Mouse (Mus musculus): ENCODE data around the gene Ppp1r9b. TPM values are rescaled to one million over a fixed set of nuclear protein-coding genes. Genes with fewer than 3 reads are reported as not detected.

Gene Ppp1r9b
- 42.2 TPM for polyA plus RNA-seq (2014; fragmentation: Illumina TruSeq; extraction: RNeasy Lipid Tissue Mini Kit (QIAGEN cat#74804); ENCODE audit: insufficient read depth, low read depth, low replicate concordance)

GRCm38 (mm10) chr11:94990749-94991577 lies at the start of gene Ppp1r9b:
TSS of gene Ppp1r9b (plus strand) at chr11:94991035.

GRCm38 (mm10) chr11:94967419-94967818 lies 23.4 kb upstream of the Ppp1r9b start, which contains the start of gene Hils1:
TSS of gene Hils1 (plus strand) at chr11:94967593.

GRCm38 (mm10) chr11:94976199-94976598 lies 14.6 kb upstream of the Ppp1r9b start, which contains the start of gene Sgca:
TSS of gene Sgca (minus strand) at chr11:94976327.

GRCm38 (mm10) chr11:95009629-95010014 lies 18.8 kb downstream of the Ppp1r9b start, which contains the start of gene Samd14:
TSS of gene Samd14 (plus strand) at chr11:95009879.

GRCm38 (mm10) chr11:95041139-95041609 lies 50.3 kb downstream of the Ppp1r9b start, which contains the start of gene Pdk2:
TSS of gene Pdk2 (minus strand) at chr11:95041354.

Other genes with a start within 250 kb of the Ppp1r9b start
- gene Cdc34b, start 249.3 kb upstream of the Ppp1r9b start, polyA plus RNA-seq (2014; fragmentation: Illumina TruSeq; extraction: RNeasy Lipid Tissue Mini Kit (QIAGEN cat#74804); ENCODE audit: insufficient read depth, low read depth, low replicate concordance), result not detected
- gene Tmem92, start 208.3 kb upstream of the Ppp1r9b start, polyA plus RNA-seq (2014; fragmentation: Illumina TruSeq; extraction: RNeasy Lipid Tissue Mini Kit (QIAGEN cat#74804); ENCODE audit: insufficient read depth, low read depth, low replicate concordance), result not detected
- gene Col1a1, start 54.8 kb upstream of the Ppp1r9b start, polyA plus RNA-seq (2014; fragmentation: Illumina TruSeq; extraction: RNeasy Lipid Tissue Mini Kit (QIAGEN cat#74804); ENCODE audit: insufficient read depth, low read depth, low replicate concordance), result 42.1 TPM
- gene Hils1, start 23.4 kb upstream of the Ppp1r9b start, polyA plus RNA-seq (2014; fragmentation: Illumina TruSeq; extraction: RNeasy Lipid Tissue Mini Kit (QIAGEN cat#74804); ENCODE audit: insufficient read depth, low read depth, low replicate concordance), result not detected
- gene Sgca, start 14.7 kb upstream of the Ppp1r9b start, polyA plus RNA-seq (2014; fragmentation: Illumina TruSeq; extraction: RNeasy Lipid Tissue Mini Kit (QIAGEN cat#74804); ENCODE audit: insufficient read depth, low read depth, low replicate concordance), result 3.8 TPM
- gene Samd14, start 18.8 kb downstream of the Ppp1r9b start, polyA plus RNA-seq (2014; fragmentation: Illumina TruSeq; extraction: RNeasy Lipid Tissue Mini Kit (QIAGEN cat#74804); ENCODE audit: insufficient read depth, low read depth, low replicate concordance), result 3.7 TPM
- gene Pdk2, start 50.3 kb downstream of the Ppp1r9b start, polyA plus RNA-seq (2014; fragmentation: Illumina TruSeq; extraction: RNeasy Lipid Tissue Mini Kit (QIAGEN cat#74804); ENCODE audit: insufficient read depth, low read depth, low replicate concordance), result 24.0 TPM
- 43.5 TPM for gene Itga3, start 85.8 kb downstream of the Ppp1r9b start, polyA plus RNA-seq (2014; fragmentation: Illumina TruSeq; extraction: RNeasy Lipid Tissue Mini Kit (QIAGEN cat#74804); ENCODE audit: insufficient read depth, low read depth, low replicate concordance)
- gene Dlx3, start 129.1 kb downstream of the Ppp1r9b start, polyA plus RNA-seq (2014; fragmentation: Illumina TruSeq; extraction: RNeasy Lipid Tissue Mini Kit (QIAGEN cat#74804); ENCODE audit: insufficient read depth, low read depth, low replicate concordance), result not detected
- 0.34 TPM for gene Dlx4, start 155.2 kb downstream of the Ppp1r9b start, polyA plus RNA-seq (2014; fragmentation: Illumina TruSeq; extraction: RNeasy Lipid Tissue Mini Kit (QIAGEN cat#74804); ENCODE audit: insufficient read depth, low read depth, low replicate concordance)

Data from lung, adult 10 weeks (tissue).